Mouse (Mus musculus) forebrain, embryonic 11.5 days (tissue): ENCODE measurements at regions not wholly inside any gene's neighbourhood (a gene's known extent, or its start where the extent isn't known, plus 50 kb on each side); places are given as distances from the start of the nearest gene placed in this dataset.
A peak's percentile ranks its signal among the peaks of the same experiment; 100 is the strongest.

Experiments
- ATAC-seq: fragments of 200-750 bp; cut with Nextera tagmentation; replicated peaks from 2 replicates; pipeline ENCODE4 v1.8.0; 2017; ENCODE audit warnings: moderate TSS enrichment; ENCODE audit not compliant: low FRiP score
- DNase-seq: peaks from one replicate; pipeline ENCODE4 v3.0.0-alpha.2; 2017; ENCODE audit warnings: low spot score
- H3K27ac ChIP-seq: fragments of 300-500 bp; sonication (generic); 2 replicates; pipeline ENCODE4 v1.5.1; 2014; ENCODE audit warnings: low read depth, low read length
- H3K27me3 ChIP-seq: fragments of 300-500 bp; sonication (generic); 2 replicates; pipeline ENCODE4 v1.6.1; 2014; ENCODE audit warnings: mild to moderate bottlenecking, low read length, mixed read lengths; ENCODE audit not compliant: control insufficient read depth, insufficient read depth
- H3K36me3 ChIP-seq: fragments of 300-500 bp; sonication (generic); 2 replicates; pipeline ENCODE4 v1.6.1; 2014; ENCODE audit warnings: mild to moderate bottlenecking, low read length, moderate library complexity, mixed read lengths; ENCODE audit not compliant: control insufficient read depth, insufficient read depth
- H3K4me1 ChIP-seq: fragments of 300-500 bp; sonication (generic); replicated peaks from 2 replicates; pipeline ENCODE4 v1.6.1; 2014; ENCODE audit warnings: low read length, mixed read lengths; ENCODE audit not compliant: control insufficient read depth, insufficient read depth
- H3K4me2 ChIP-seq: fragments of 300-500 bp; sonication (generic); 2 replicates; pipeline ENCODE4 v1.6.1; 2014; ENCODE audit warnings: low read depth, mild to moderate bottlenecking, low read length, moderate library complexity, mixed read lengths; ENCODE audit not compliant: severe bottlenecking
- H3K4me3 ChIP-seq: fragments of 300-500 bp; sonication (generic); 2 replicates; pipeline ENCODE4 v1.5.1; 2014; ENCODE audit warnings: low read depth, low read length
- H3K9ac ChIP-seq: fragments of 300-500 bp; sonication (generic); 2 replicates; pipeline ENCODE4 v1.6.1; 2014; ENCODE audit warnings: low read length
- H3K9me3 ChIP-seq: fragments of 300-500 bp; sonication (generic); 2 replicates; pipeline ENCODE4 v1.6.1; 2016; ENCODE audit warnings: low read length, mixed read lengths; ENCODE audit not compliant: control insufficient read depth
- whole genome bisulfite sequencing: fragments of 180-500 bp; shearing (Covaris S2); extraction: QIAGEN DNeasy Blood & Tissue Kit; methylation state at CpG from one replicate; pipeline ENCODE4 v1.1.7; 2014; 5-methylcytosine and 5-hydroxymethylcytosine counted together

GRCm38 (mm10) chr6:15987334-15987733 is 266.9 kb downstream of the Mdfic start:
- DNase-seq (no peak), ATAC-seq (0 out of 2 replicates have a peak, but pooled peaks have one; percentile 27)
- no peaks in the 10 kb centered on the region for H3K36me3 ChIP-seq

More at GRCm38 (mm10) chr6:15987334-15987733, 266.9 kb downstream of the Mdfic start:
- Histone ChIP-seq H3K9ac (no peak overlapping the region), H3K9me3 (no peaks in the 10 kb centered on the region), H3K4me2 (no peak overlapping the region), H3K27ac (no peak overlapping the region), H3K4me3 (no peak overlapping the region), H3K4me1 (no peaks in the 10 kb centered on the region), H3K27me3 (no peaks in the 10 kb centered on the region)
- WGBS: 59% methylated on average over 5 of the region's 5 CpGs
